Mouse (Mus musculus) thymus, adult 2 months (tissue): ENCODE data around the gene Elf1. TPM values are rescaled to one million over a fixed set of nuclear protein-coding genes. Genes with fewer than 3 reads are reported as not detected.

Source experiments
- DNase-seq: peaks from one replicate; pipeline ENCODE4 v3.0.0; 2021
- H3K27ac ChIP-seq: fragments of 200-500 bp; 2 replicates; pipeline ENCODE4 v1.5.1; 2012; ENCODE audit warnings: low read length, control low read depth; ENCODE audit not compliant: control insufficient read depth, insufficient read depth
- H3K27me3 ChIP-seq: fragments of 200-500 bp; 2 replicates; pipeline ENCODE4 v1.6.1; 2012; ENCODE audit warnings: mild to moderate bottlenecking, low read length, moderate library complexity, mixed read lengths; ENCODE audit not compliant: control insufficient read depth, insufficient read depth
- H3K36me3 ChIP-seq: fragments of 200-500 bp; 2 replicates; pipeline ENCODE4 v1.6.1; 2012; ENCODE audit warnings: mild to moderate bottlenecking, low read length, moderate library complexity; ENCODE audit not compliant: control insufficient read depth, insufficient read depth
- H3K4me1 ChIP-seq: fragments of 200-500 bp; replicated peaks from 2 replicates; pipeline ENCODE4 v1.6.1; 2012; ENCODE audit warnings: low read length; ENCODE audit not compliant: control insufficient read depth, insufficient read depth
- H3K4me3 ChIP-seq: fragments of 200-500 bp; 2 replicates; pipeline ENCODE4 v1.5.1; 2012; ENCODE audit warnings: mild to moderate bottlenecking, low read length, control low read depth, moderate library complexity; ENCODE audit not compliant: control insufficient read depth, insufficient read depth
- CTCF ChIP-seq: fragments of 200-500 bp; IDR thresholded peaks from 2 replicates; pipeline ENCODE4 v1.5.1; 2012; ENCODE audit warnings: mild to moderate bottlenecking, control low read depth, low read length, moderate library complexity, borderline replicate concordance; ENCODE audit not compliant: control insufficient read depth, poor library complexity, insufficient read depth; ENCODE audit errors: extremely low read depth
- POLR2A ChIP-seq: fragments of 200-500 bp; IDR thresholded peaks from 2 replicates; pipeline ENCODE4 v1.6.1; 2012; ENCODE audit warnings: mild to moderate bottlenecking, low read length, control low read depth, moderate library complexity; ENCODE audit not compliant: control insufficient read depth, poor library complexity, insufficient read depth; ENCODE audit errors: extremely low read depth
- WGBS: fragments of 180-500 bp; shearing (Covaris S2); methylation state at CpG from one replicate; pipeline ENCODE4 v1.1.7; 2018; 5-methylcytosine and 5-hydroxymethylcytosine counted together
- polyA plus RNA-seq: library from polyadenylated mRNA; depleted of rRNA; stranded (reverse); fragments of >200 nt; gene quantifications from 2 replicates; pipeline ENCODE4 v1.2.3, GENCODE M21; 2012

The Elf1 gene
- polyA plus RNA-seq, 1 experiment = 71.4 TPM

GRCm38 (mm10) chr14:79589401-79589800 lies 108.4 kb downstream of the Elf1 start:
- DNase-seq = no peak
- Histone ChIP-seq H3K27me3 (no peaks in the 10 kb centered on the region), H3K4me3 (no peak overlapping the region), H3K36me3 (no peaks in the 10 kb centered on the region), H3K4me1 (peaks cover 6% of the 10 kb centered on the region), H3K27ac (no peak overlapping the region)
- TF ChIP-seq CTCF (no peak), POLR2A (no peak)
- 95% methylated on average over 6 of the region's 6 CpGs for WGBS

GRCm38 (mm10) chr14:79590916-79591315 lies 109.9 kb downstream of the Elf1 start:
- DNase-seq = no peak
- 65% methylated on average over 8 of the region's 8 CpGs for WGBS
- no peak for TF ChIP-seq CTCF
- no peak for TF ChIP-seq POLR2A
- Histone ChIP-seq H3K27me3 (no peaks in the 10 kb centered on the region), H3K27ac (peak overlapping the region; percentile 31; the same call in 1 of the 2 replicates), H3K4me1 (peaks cover 6% of the 10 kb centered on the region), H3K4me3 (no peak overlapping the region), H3K36me3 (peaks cover 6% of the 10 kb centered on the region)

- peaks cover 6% of the 10 kb centered on the region for H3K4me1 ChIP-seq
- H3K36me3 ChIP-seq = peaks cover 13% of the 10 kb centered on the region
- no peak for TF ChIP-seq POLR2A
- no peak for TF ChIP-seq CTCF
- no peak for DNase-seq
- H3K27me3 ChIP-seq = no peaks in the 10 kb centered on the region
- no peak overlapping the region for H3K4me3 ChIP-seq
- WGBS = 90% methylated on average over 2 of the region's 2 CpGs
- H3K27ac ChIP-seq = no peak overlapping the region
These were observed 110.6 kb downstream of the Elf1 start for GRCm38 (mm10) chr14:79591611-79592010.

- DNase-seq = no peak
- 70% methylated on average over 5 of the region's 5 CpGs for WGBS
- H3K4me3 ChIP-seq = no peak overlapping the region
- H3K27ac ChIP-seq = no peak overlapping the region
- H3K36me3 ChIP-seq = peaks cover 29% of the 10 kb centered on the region
- peaks cover 3% of the 10 kb centered on the region; the same call in 1 of the 2 replicates for H3K4me1 ChIP-seq
- no peaks in the 10 kb centered on the region for H3K27me3 ChIP-seq
- TF ChIP-seq POLR2A = no peak
- TF ChIP-seq CTCF = no peak
These were observed 113.1 kb downstream of the Elf1 start for GRCm38 (mm10) chr14:79594069-79594468.

GRCm38 (mm10) chr14:79596602-79597001 lies 115.6 kb downstream of the Elf1 start:
- no peak for DNase-seq
- WGBS = 93% methylated on average over 4 of the region's 4 CpGs
- H3K27me3 ChIP-seq = no peaks in the 10 kb centered on the region
- no peak overlapping the region for H3K4me3 ChIP-seq
- peaks cover 2% of the 10 kb centered on the region; the same call in 1 of the 2 replicates for H3K4me1 ChIP-seq
- no peak for TF ChIP-seq POLR2A
- no peak for TF ChIP-seq CTCF
- no peak overlapping the region for H3K27ac ChIP-seq
- H3K36me3 ChIP-seq = peaks cover 45% of the 10 kb centered on the region

GRCm38 (mm10) chr14:79605881-79606280 lies 124.9 kb downstream of the Elf1 start:
- 97% methylated on average over 2 of the region's 2 CpGs for WGBS
- Histone ChIP-seq H3K4me1 (peaks cover 2% of the 10 kb centered on the region; the same call in 1 of the 2 replicates), H3K27me3 (no peaks in the 10 kb centered on the region), H3K27ac (no peak overlapping the region), H3K4me3 (no peak overlapping the region), H3K36me3 (peaks cover 57% of the 10 kb centered on the region)
- DNase-seq = no peak
- TF ChIP-seq CTCF (no peak), POLR2A (no peak)

GRCm38 (mm10) chr14:79606392-79606791 lies 125.4 kb downstream of the Elf1 start:
- WGBS = 96% methylated on average over 6 of the region's 6 CpGs
- Histone ChIP-seq H3K4me1 (peaks cover 2% of the 10 kb centered on the region; the same call in 1 of the 2 replicates), H3K4me3 (no peak overlapping the region), H3K36me3 (peaks cover 58% of the 10 kb centered on the region), H3K27me3 (no peaks in the 10 kb centered on the region), H3K27ac (no peak overlapping the region)
- no peak for DNase-seq
- no peak for TF ChIP-seq POLR2A
